Mouse (Mus musculus) CH12.LX (cell line): ENCODE measurements around the gene Il2rb. TPM values are rescaled to one million over a fixed set of nuclear protein-coding genes. Genes with fewer than 3 reads are reported as not detected.
A peak's percentile ranks its signal among the peaks of the same experiment; 100 is the strongest.

Experiments
- DNase-seq: peaks from one replicate; pipeline ENCODE4 v3.0.0-alpha.2; 2013; ENCODE audit errors: extremely low read depth
- H3K27ac ChIP-seq: 2 replicates; pipeline ENCODE4 v1.5.1; 2012; ENCODE audit warnings: low read depth, mild to moderate bottlenecking, control low read depth, moderate library complexity; ENCODE audit not compliant: insufficient read depth
- H3K27me3 ChIP-seq: replicated peaks from 2 replicates; pipeline ENCODE3; 2012; ENCODE audit warnings: inconsistent platforms
- H3K36me3 ChIP-seq, 2 experiments: replicated peaks in 1 of 2; 2 replicates each; pipeline versions ENCODE3 to v1.6.1; 2012; ENCODE audit warnings: inconsistent platforms in 1 of 2, low read length in 1 of 2, mild to moderate bottlenecking in 1 of 2, mixed read lengths in 1 of 2, moderate library complexity in 1 of 2; ENCODE audit not compliant: control insufficient read depth in 1 of 2, insufficient read depth in 1 of 2
- H3K4me1 ChIP-seq, 2 experiments: 2 replicates each; pipeline ENCODE4 v1.6.1; 2012; ENCODE audit warnings: inconsistent platforms in 1 of 2, moderate library complexity in 1 of 2; ENCODE audit not compliant: insufficient read depth in 2 of 2, control insufficient read depth in 1 of 2
- H3K4me2 ChIP-seq: 2 replicates; pipeline ENCODE4 v1.6.1; 2012; ENCODE audit warnings: low read depth, mild to moderate bottlenecking, control low read depth; ENCODE audit not compliant: poor library complexity, insufficient read depth, severe bottlenecking
- H3K4me3 ChIP-seq, 3 experiments: fragments of 150-350 bp in 1 of 3; sonication (generic) in 1 of 3; replicated peaks in 1 of 3; 2 replicates each; pipeline versions ENCODE3 to v1.5.1; 2011 to 2012; ENCODE audit warnings: low read depth in 2 of 3, low read length in 2 of 3, mild to moderate bottlenecking in 2 of 3, moderate library complexity in 2 of 3, control low read depth in 1 of 3, improper control_type of control experiment in 1 of 3, inconsistent platforms in 1 of 3, mixed read lengths in 1 of 3; ENCODE audit not compliant: poor library complexity in 1 of 3
- H3K79me2 ChIP-seq: replicated peaks from 2 replicates; pipeline ENCODE4 v1.6.1; 2012; ENCODE audit warnings: mild to moderate bottlenecking, moderate library complexity; ENCODE audit not compliant: control insufficient read depth, poor library complexity, insufficient read depth, severe bottlenecking; ENCODE audit errors: extremely low read depth
- H3K9ac ChIP-seq: 2 replicates; pipeline ENCODE4 v1.6.1; 2012; ENCODE audit warnings: low read depth, mild to moderate bottlenecking, control low read depth, moderate library complexity; ENCODE audit not compliant: insufficient read depth
- H3K9me3 ChIP-seq: replicated peaks from 2 replicates; pipeline ENCODE3; 2012; ENCODE audit warnings: low read length, inconsistent platforms, mixed read lengths
- BHLHE40 ChIP-seq: IDR thresholded peaks from 2 replicates; pipeline ENCODE4 v1.6.1; 2011; ENCODE audit warnings: mild to moderate bottlenecking, low read depth, low read length, improper control_type of control experiment
- CHD1 ChIP-seq: IDR thresholded peaks from 2 replicates; pipeline ENCODE4 v1.6.1; 2012; ENCODE audit warnings: low read depth, low read length, improper control_type of control experiment, inconsistent platforms
- CHD2 ChIP-seq: IDR thresholded peaks from 2 replicates; pipeline ENCODE4 v1.6.1; 2011; ENCODE audit warnings: low read length, improper control_type of control experiment
- CTCF ChIP-seq, 2 experiments: IDR thresholded peaks in 1 of 2; conservative IDR thresholded peaks in 1 of 2; 2 replicates each; pipeline ENCODE4 v1.5.1; 2011 to 2012; ENCODE audit warnings: low read depth in 2 of 2, low read length in 2 of 2, improper control_type of control experiment in 1 of 2, inconsistent platforms in 1 of 2, mild to moderate bottlenecking in 1 of 2, moderate library complexity in 1 of 2
- E2F4 ChIP-seq: IDR thresholded peaks from 2 replicates; pipeline ENCODE4 v1.6.1; 2011; ENCODE audit warnings: low read depth, low read length, improper control_type of control experiment; ENCODE audit not compliant: insufficient replicate concordance
- ETS1 ChIP-seq: conservative IDR thresholded peaks from 2 replicates; pipeline ENCODE4 v1.6.1; 2012; ENCODE audit warnings: low read depth, mild to moderate bottlenecking, inconsistent platforms, low read length, improper control_type of control experiment, moderate library complexity
- GABPA ChIP-seq: IDR thresholded peaks from 2 replicates; pipeline ENCODE4 v1.6.1; 2012; ENCODE audit warnings: low read depth, low read length, improper control_type of control experiment, inconsistent platforms; ENCODE audit not compliant: insufficient replicate concordance
- IRF4 ChIP-seq: IDR thresholded peaks from 2 replicates; pipeline ENCODE4 v1.6.1; 2014; ENCODE audit warnings: low read depth, mild to moderate bottlenecking, inconsistent platforms, low read length, improper control_type of control experiment
- JUND ChIP-seq: conservative IDR thresholded peaks from 2 replicates; pipeline ENCODE4 v1.6.1; 2011; ENCODE audit warnings: low read depth, low read length, improper control_type of control experiment
- KAT2A ChIP-seq: IDR thresholded peaks from 2 replicates; pipeline ENCODE4 v1.6.1; 2012; ENCODE audit warnings: low read length, improper control_type of control experiment, inconsistent platforms; ENCODE audit not compliant: insufficient replicate concordance
- MAFK ChIP-seq: IDR thresholded peaks from 2 replicates; pipeline ENCODE4 v1.6.1; 2011; ENCODE audit warnings: low read length, improper control_type of control experiment; ENCODE audit not compliant: insufficient replicate concordance
- MAX ChIP-seq: IDR thresholded peaks from 2 replicates; pipeline ENCODE4 v1.6.1; 2011; ENCODE audit warnings: low read length, improper control_type of control experiment
- MEF2A ChIP-seq: IDR thresholded peaks from 2 replicates; pipeline ENCODE4 v1.6.1; 2014; ENCODE audit warnings: low read depth, mild to moderate bottlenecking, inconsistent platforms, low read length, improper control_type of control experiment, borderline replicate concordance
- MYC ChIP-seq: IDR thresholded peaks from 2 replicates; pipeline ENCODE4 v1.6.1; 2011; ENCODE audit warnings: low read depth, mild to moderate bottlenecking, improper control_type of control experiment, low read length
- NELFE ChIP-seq: IDR thresholded peaks from 2 replicates; pipeline ENCODE4 v1.6.1; 2011; ENCODE audit warnings: low read depth, low read length, improper control_type of control experiment
- NRF1 ChIP-seq: IDR thresholded peaks from 2 replicates; pipeline ENCODE4 v1.6.1; 2014; ENCODE audit warnings: low read depth, mild to moderate bottlenecking, inconsistent platforms, low read length, improper control_type of control experiment, moderate library complexity
- PAX5 ChIP-seq: IDR thresholded peaks from 2 replicates; pipeline ENCODE4 v1.6.1; 2012; ENCODE audit warnings: low read length, inconsistent platforms, mixed read lengths
- POLR2A ChIP-seq: IDR thresholded peaks from 2 replicates; pipeline ENCODE4 v1.6.1; 2011; ENCODE audit warnings: low read depth, mild to moderate bottlenecking, improper control_type of control experiment, low read length
- POLR2AphosphoS2 ChIP-seq: IDR thresholded peaks from 2 replicates; pipeline ENCODE4 v1.6.1; 2011; ENCODE audit warnings: low read depth, low read length, improper control_type of control experiment
- RCOR1 ChIP-seq: conservative IDR thresholded peaks from 2 replicates; pipeline ENCODE4 v1.6.1; 2012; ENCODE audit warnings: low read depth, mild to moderate bottlenecking, inconsistent platforms, low read length, improper control_type of control experiment
- SIN3A ChIP-seq: IDR thresholded peaks from 2 replicates; pipeline ENCODE4 v1.6.1; 2012; ENCODE audit warnings: low read length, improper control_type of control experiment, inconsistent platforms
- SMC3 ChIP-seq: IDR thresholded peaks from 2 replicates; pipeline ENCODE4 v1.6.1; 2011; ENCODE audit warnings: low read depth, low read length, improper control_type of control experiment
- TCF12 ChIP-seq: IDR thresholded peaks from 2 replicates; pipeline ENCODE4 v1.6.1; 2014; ENCODE audit warnings: low read depth, mild to moderate bottlenecking, inconsistent platforms, low read length, improper control_type of control experiment
- UBTF ChIP-seq: IDR thresholded peaks from 2 replicates; pipeline ENCODE4 v1.6.1; 2012; ENCODE audit warnings: low read depth, mild to moderate bottlenecking, inconsistent platforms, low read length, improper control_type of control experiment, moderate library complexity
- USF1 ChIP-seq: IDR thresholded peaks from 2 replicates; pipeline ENCODE4 v1.6.1; 2014; ENCODE audit warnings: low read depth, mild to moderate bottlenecking, inconsistent platforms, low read length, improper control_type of control experiment
- USF2 ChIP-seq: conservative IDR thresholded peaks from 2 replicates; pipeline ENCODE4 v1.6.1; 2011; ENCODE audit warnings: low read depth, low read length, improper control_type of control experiment
- ZC3H11A ChIP-seq: IDR thresholded peaks from 2 replicates; pipeline ENCODE4 v1.6.1; 2012; ENCODE audit warnings: low read depth, mild to moderate bottlenecking, inconsistent platforms, low read length, improper control_type of control experiment
- ZKSCAN1 ChIP-seq: IDR thresholded peaks from 2 replicates; pipeline ENCODE4 v1.6.1; 2012; ENCODE audit warnings: low read depth, inconsistent platforms, low read length, improper control_type of control experiment, borderline replicate concordance
- ZMIZ1 ChIP-seq: IDR thresholded peaks from 2 replicates; pipeline ENCODE4 v1.6.1; 2012; ENCODE audit warnings: low read depth, mild to moderate bottlenecking, inconsistent platforms, low read length, improper control_type of control experiment
- ZNF384 ChIP-seq: IDR thresholded peaks from 2 replicates; pipeline ENCODE4 v1.6.1; 2012; ENCODE audit warnings: low read depth, low read length, improper control_type of control experiment, inconsistent platforms
- dilution Hi-C: fragments of 300-500 bp; cut with MboI; formaldehyde crosslinking; loops from 2 replicates; pipeline ENCODE4 v1.14.3; 2020; ENCODE audit warnings: low sequenced_read_pairs; ENCODE audit not compliant: extremely low pct_unique_long_range_greater_than_20kb, extremely low pct_ligation_motif_present
- in situ Hi-C: fragments of 300-500 bp; cut with MboI; formaldehyde crosslinking; loops from 3 replicates; pipeline ENCODE4 v1.14.3; 2019; ENCODE audit warnings: low sequenced_read_pairs, low pct_ligation_motif_present, low pct_unique_long_range_greater_than_20kb, mixed read lengths
- polyA plus RNA-seq: library from polyadenylated mRNA; unstranded; fragments of >175 nt; gene quantifications from 2 replicates; pipeline ENCODE4 v1.2.1, GENCODE M21; 2012; ENCODE audit warnings: low read depth; ENCODE audit not compliant: insufficient read length
- total RNA-seq, 2 experiments: library from RNA; depleted of rRNA; stranded (reverse); fragments of 300-350 nt in 1 of 2; fragments of >200 nt in 1 of 2; gene quantifications; 2 replicates each; pipeline ENCODE4 v1.2.3; 2012 to 2014

Gene Il2rb
- total and polyA plus RNA-seq, 3 experiments, result 31.2 to 60.0 (median 32.1) TPM

- H3K4me2 ChIP-seq, result no peak overlapping the region
- peaks cover 3% of the 10 kb centered on the region for H3K9me3 ChIP-seq
- 0 out of 2 replicates have a peak overlapping the region, but pooled peaks have one; percentile 10 for H3K9ac ChIP-seq
- H3K79me2 ChIP-seq, result no peaks in the 10 kb centered on the region
- H3K27ac ChIP-seq, result peak overlapping the region; percentile 92
- peaks cover 46 to 70% of the 10 kb centered on the region in 2 experiments for H3K4me1 ChIP-seq
- DNase-seq, result peak; percentile 31
- H3K36me3 ChIP-seq, result no peaks in the 10 kb centered on the region
- no peak for TF ChIP-seq SIN3A
- peak; percentile 47 for TF ChIP-seq BHLHE40
- peak; percentile 40; the same call in 1 of the 2 replicates for TF ChIP-seq CHD2
- TF ChIP-seq PAX5, result no peak
- no peak for TF ChIP-seq CTCF (conservative IDR thresholded peaks at IDR 0.05 in 1 of 2, IDR thresholded peaks at IDR 0.05 in 1 of 2; ENCODE audit: low read depth in 2 of 2, low read length in 2 of 2)
- TF ChIP-seq CHD1, result no peak
- TF ChIP-seq IRF4, result no peak
- peak; percentile 37; the same call in 1 of the 2 replicates for TF ChIP-seq TCF12
- TF ChIP-seq ZC3H11A, result no peak
- TF ChIP-seq, all 38 proteins: peak for 3
- no peak overlapping the region for H3K4me3 ChIP-seq
- H3K27me3 ChIP-seq, result no peaks in the 10 kb centered on the region
- in situ Hi-C loops (loop anchor here (5.0 to 25.0 kb wide), 3 partner anchors 63 to 288 kb away; partner anchors contain the start of gene C1qtnf6), dilution Hi-C loops (no loop called here)
These were observed 45.9 kb downstream of the Il2rb start for GRCm38 (mm10) chr15:78449131-78449530.

- Histone ChIP-seq H3K79me2 (no peaks in the 10 kb centered on the region), H3K4me3 (peak overlapping the region; percentile 22 to 42 (median 37))
- dilution Hi-C loops, result no loop called here
- TF ChIP-seq POLR2AphosphoS2 (no peak), NELFE (0 out of 2 replicates have a peak, but pooled peaks have one; percentile 17), MAX (no peak), E2F4 (peak; percentile 70; the same call in 1 of the 2 replicates), POLR2A (no peak), ETS1 (peak; percentile 27; the same call in 1 of the 2 replicates), MYC (peak; percentile 30; the same call in 1 of the 2 replicates), JUND (no peak), CHD2 (no peak), GABPA (no peak), USF1 (no peak), SMC3 (peak; percentile 95), USF2 (no peak), CHD1 (peak; percentile 88; the same call in 1 of the 2 replicates), ZMIZ1 (no peak), MAFK (no peak), ZNF384 (no peak), ZC3H11A (peak; percentile 65), KAT2A (no peak), MEF2A (peak; percentile 49; the same call in 1 of the 2 replicates), RCOR1 (no peak), UBTF (no peak), NRF1 (no peak), PAX5 (no peak), BHLHE40 (peak; percentile 21; the same call in 1 of the 2 replicates), ZKSCAN1 (no peak)
These were observed 47.1 kb downstream of the Il2rb start for GRCm38 (mm10) chr15:78447746-78448535.

More at GRCm38 (mm10) chr15:78447746-78448535, 47.1 kb downstream of the Il2rb start:
- DNase-seq, result peak; percentile 92
- Histone ChIP-seq H3K4me1 (peaks cover 38 to 63% of the 10 kb centered on the region in 2 experiments), H3K36me3 (no peaks in the 10 kb centered on the region), H3K9me3 (peaks cover 3% of the 10 kb centered on the region), H3K27ac (peak overlapping the region; percentile 51), H3K4me2 (peak overlapping the region; percentile 88), H3K9ac (peak overlapping the region; percentile 69), H3K27me3 (no peaks in the 10 kb centered on the region)
- in situ Hi-C loops, result loop anchor here (5.0 to 25.0 kb wide), 3 partner anchors 64 to 289 kb away; partner anchors contain the start of gene C1qtnf6
